Mouse (Mus musculus) CD4-positive helper T cell, adult 2 months (primary cell): ENCODE data around the gene Heca.
"Not testable (repeated sequence)": the region's sequence is repeated elsewhere in the genome, so short reads cannot be mapped to it uniquely, and the experiment has no call there.

Experiments
- DNase-seq: peaks from one replicate; pipeline ENCODE4 v3.0.0-alpha.2; 2012; ENCODE audit warnings: low read depth, missing footprints, low spot score

The Heca gene

GRCm38 (mm10) chr10:17880724-17881123 is 67.1 kb downstream of the Heca start:
- DNase-seq = no peak

DNA sequence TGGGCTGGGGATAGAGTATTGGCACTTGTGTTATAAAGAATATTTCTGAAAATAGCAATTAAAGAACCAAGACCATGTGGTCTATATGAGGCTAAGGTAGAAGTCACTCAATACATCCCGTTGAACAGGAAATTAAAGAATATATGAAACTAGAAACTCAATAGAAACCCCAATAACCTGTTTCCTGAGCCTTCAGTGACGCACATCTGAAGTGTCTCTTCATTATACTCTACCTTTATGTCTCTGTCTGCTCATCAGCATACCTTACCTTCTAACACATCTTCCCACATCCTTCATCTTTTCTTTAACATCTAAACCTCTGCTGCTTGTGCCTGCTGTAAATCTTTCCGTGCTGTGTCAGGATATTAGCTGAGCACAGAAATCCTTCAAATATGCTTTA is 67.8 kb downstream of the Heca start:
- DNase-seq = no peak

GRCm38 (mm10) chr10:17878002-17878919 is 69.6 kb downstream of the Heca start:
- DNase-seq = no peak

DNA sequence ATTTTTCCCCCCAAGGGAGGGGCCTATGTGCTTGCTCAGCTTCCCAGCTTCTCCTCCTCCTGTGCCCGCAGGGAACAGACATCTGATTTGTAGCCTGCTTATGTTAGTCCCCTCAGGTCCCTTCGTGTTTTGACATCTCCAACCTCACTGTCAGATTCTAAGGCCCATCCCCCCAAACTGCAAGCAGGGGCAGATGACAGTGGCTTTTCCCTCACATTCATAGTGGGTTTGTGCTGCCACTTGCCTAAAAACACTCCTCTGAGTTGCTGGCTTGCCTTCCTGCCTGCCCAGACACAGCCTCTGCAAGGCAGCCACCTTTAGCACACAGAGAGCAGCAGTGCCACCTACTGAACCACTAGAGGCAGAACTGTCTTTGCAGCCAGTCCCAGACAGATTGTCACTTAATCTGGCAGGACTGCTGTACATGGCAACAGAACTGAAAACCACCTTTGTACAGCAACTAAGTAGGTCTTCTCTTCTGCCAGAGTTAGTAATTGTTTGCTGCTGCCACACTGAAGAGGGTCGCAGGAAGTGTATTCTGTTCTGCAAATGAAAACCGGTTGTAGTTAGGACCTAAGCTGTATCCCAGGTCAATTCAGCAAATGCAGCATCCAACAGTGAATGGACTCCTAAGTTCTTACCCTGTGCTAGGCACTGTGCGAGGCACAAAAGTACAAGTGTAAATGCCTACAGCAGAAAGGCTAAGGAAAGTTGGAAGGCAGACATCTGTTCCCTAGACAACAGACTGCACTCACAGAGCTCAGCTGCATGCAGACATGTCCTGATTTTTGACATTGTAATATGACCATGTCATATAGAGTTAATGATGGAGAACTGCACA is 77.8 kb downstream of the Heca start:
- peak; percentile 66 for DNase-seq

DNA sequence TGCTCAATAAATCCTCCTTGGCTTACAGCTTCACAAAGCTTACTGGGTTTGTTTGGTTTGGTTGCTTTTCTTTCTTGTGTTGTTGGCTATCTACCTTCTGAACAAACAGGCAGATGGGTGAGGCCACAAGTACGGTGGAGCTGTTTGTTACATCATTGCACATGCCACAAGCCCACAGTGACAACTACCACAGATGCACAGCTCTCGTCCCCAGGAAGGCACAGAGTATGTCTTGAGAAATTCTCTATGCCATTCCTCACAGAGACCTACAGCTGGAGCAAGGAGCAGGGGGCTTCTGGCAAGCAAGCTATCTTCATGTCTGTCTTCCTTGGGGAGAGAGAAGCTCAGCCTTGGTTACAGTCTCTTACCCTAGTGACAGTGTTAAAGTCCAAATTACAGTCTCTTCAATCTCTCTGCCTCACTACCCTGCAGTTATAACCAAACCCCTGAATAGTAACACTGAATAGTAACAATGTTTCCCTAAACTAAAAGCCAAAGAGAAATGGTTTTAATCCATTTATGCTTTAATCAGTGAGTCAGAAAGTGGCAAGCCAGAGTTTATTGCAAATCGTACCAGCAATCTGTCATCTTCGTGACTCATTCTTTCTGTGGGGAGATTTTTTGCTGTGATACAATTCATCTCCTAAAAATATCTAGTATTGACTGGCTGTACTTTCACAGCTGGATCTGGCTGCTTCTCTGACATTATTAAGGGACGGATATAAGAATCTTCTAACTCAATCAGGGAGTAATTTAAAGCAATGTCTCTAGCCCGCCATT is 87.0 kb downstream of the Heca start:
- DNase-seq = peak; percentile 12

- DNase-seq = no peak
Measured at GRCm38 (mm10) chr10:17857647-17858261, 90.1 kb downstream of the Heca start.

DNA sequence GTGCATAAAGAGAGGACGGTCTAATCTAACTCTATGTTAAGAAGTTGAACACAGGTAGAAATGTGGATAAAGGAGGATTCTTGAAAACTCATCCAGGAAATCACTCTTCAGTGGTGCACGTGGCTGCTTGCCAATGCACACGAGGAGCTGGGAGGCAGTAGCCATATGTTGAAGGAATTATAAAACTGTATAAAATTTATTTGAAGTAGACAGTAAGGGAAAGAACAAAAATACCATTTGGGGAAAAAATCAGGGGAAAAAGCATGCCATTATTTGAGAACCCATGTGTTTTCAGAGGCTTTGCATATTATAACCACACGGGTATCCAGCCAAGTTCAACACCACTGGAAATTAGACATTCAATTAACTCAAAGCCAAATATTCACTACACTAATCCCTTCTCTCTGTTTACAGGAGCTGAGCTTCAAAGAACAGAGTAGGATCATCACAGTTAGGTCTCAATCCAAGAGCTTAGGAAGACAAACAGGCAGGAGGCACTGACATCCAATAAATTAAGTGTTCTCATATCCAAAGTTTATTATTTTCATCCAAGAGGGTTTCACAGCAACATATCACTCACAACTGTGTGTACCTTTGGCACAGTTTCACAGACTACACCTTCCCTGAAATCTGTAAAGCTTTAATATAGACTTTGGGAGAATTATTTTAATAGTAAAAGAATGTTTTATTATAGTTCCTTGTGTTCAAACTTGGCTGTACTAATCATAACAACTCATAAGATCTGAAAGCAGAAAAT is 102.9 kb downstream of the Heca start:
- DNase-seq = no peak

DNA sequence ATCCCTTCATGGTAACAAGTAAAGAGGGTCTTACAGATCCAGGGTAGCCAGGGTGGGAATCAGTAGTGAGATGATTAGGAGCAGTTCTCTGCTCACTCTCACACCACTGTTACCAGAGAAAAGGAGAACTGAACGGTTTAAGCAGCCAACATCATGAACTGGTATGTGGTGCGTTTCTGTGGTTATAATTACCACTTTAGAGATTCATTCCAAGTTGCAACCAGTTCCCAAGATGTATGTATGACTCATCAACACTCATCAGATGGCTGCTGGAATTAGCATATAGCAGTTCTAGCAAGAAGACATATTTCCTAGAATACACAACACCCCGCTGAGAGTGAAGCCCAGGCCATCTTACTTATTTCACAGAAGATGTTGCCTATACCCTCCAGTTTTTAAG is 105.8 kb downstream of the Heca start:
- DNase-seq = no peak

DNA sequence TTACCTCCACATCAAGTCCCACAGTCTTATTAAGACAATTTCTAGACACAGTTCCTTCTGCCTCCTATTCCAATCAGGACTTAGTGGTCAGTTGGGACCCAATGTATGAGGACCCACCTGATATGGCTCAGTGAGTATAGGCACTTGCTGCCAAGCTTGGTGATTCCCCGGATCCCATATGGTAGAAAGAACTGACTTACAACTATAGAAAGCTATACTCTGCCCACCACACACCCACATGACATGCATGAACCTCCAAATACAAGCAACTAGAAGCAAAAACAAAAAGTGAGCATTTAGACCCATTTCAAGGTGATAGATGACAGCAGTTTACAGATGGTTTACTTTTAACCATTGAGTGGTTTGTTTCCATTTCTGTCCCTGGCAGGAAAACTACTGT is 111.6 kb downstream of the Heca start:
- no peak for DNase-seq

DNA sequence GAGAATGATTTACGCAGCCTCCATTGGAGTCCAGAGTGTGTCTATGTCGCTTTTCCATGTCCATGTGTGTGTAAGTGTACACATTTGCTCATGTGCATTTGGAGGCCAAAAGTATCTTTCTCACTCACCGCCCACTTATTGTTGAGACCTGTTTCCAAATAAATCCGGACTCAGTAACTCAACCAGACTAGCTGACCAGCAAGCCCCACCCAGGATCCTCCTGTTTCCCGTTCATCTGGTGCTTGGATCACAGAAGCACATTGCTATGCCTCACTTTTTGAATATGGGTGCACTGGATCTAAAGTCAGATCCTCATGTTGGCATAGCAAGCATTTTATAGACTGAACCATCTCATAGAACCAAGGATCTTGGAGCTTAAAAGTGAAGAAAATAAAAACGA is 112.8 kb downstream of the Heca start:
- DNase-seq = no peak

GRCm38 (mm10) chr10:17831041-17831440 is 116.8 kb downstream of the Heca start:
- no peak for DNase-seq

- DNase-seq = no peak
Measured at GRCm38 (mm10) chr10:17829205-17829604, 118.7 kb downstream of the Heca start.

- DNase-seq = no peak
Measured at GRCm38 (mm10) chr10:17827391-17827790, 120.5 kb downstream of the Heca start.

GRCm38 (mm10) chr10:17820422-17820821 is 127.4 kb downstream of the Heca start:
- DNase-seq = not testable (repeated sequence)
